Mouse (Mus musculus) forebrain, embryonic 14.5 days (tissue): Measurements from ENCODE around the gene Mtus2. TPM values are rescaled to one million over a fixed set of nuclear protein-coding genes. Genes with fewer than 3 reads are reported as not detected.

Source experiments
- ATAC-seq: fragments of 200-750 bp; cut with Nextera tagmentation; 2 replicates; pipeline ENCODE4 v1.8.0; 2017; ENCODE audit warnings: mild to moderate bottlenecking, moderate library complexity
- DNase-seq: peaks from one replicate; pipeline ENCODE4 v3.0.0-alpha.2; 2015; ENCODE audit warnings: low spot score
- H3K27ac ChIP-seq: fragments of 300-500 bp; sonication (generic); 2 replicates; pipeline ENCODE4 v1.5.1; 2014; ENCODE audit warnings: low read depth, mild to moderate bottlenecking, control low read depth, low read length, moderate library complexity
- H3K27me3 ChIP-seq: fragments of 300-500 bp; sonication (generic); replicated peaks from 2 replicates; pipeline ENCODE4 v1.6.1; 2014; ENCODE audit warnings: low read length, control low read depth, mixed read lengths; ENCODE audit not compliant: control insufficient read depth, insufficient read depth
- H3K36me3 ChIP-seq: fragments of 300-500 bp; sonication (generic); 2 replicates; pipeline ENCODE4 v1.6.1; 2014; ENCODE audit warnings: low read length, control low read depth; ENCODE audit not compliant: control insufficient read depth, insufficient read depth
- H3K4me1 ChIP-seq: fragments of 300-500 bp; sonication (generic); 2 replicates; pipeline ENCODE4 v1.6.1; 2014; ENCODE audit warnings: antibody characterized with exemption, low read length, control low read depth; ENCODE audit not compliant: control insufficient read depth, insufficient read depth
- H3K4me2 ChIP-seq: fragments of 300-500 bp; sonication (generic); 2 replicates; pipeline ENCODE4 v1.6.1; 2014; ENCODE audit warnings: mild to moderate bottlenecking, control low read depth, low read length
- H3K4me3 ChIP-seq: fragments of 300-500 bp; sonication (generic); 2 replicates; pipeline ENCODE4 v1.5.1; 2014; ENCODE audit warnings: low read depth, low read length, control low read depth
- H3K9ac ChIP-seq: fragments of 300-500 bp; sonication (generic); 2 replicates; pipeline ENCODE4 v1.6.1; 2014; ENCODE audit warnings: mild to moderate bottlenecking, low read length, control low read depth, moderate library complexity
- H3K9me3 ChIP-seq: fragments of 300-500 bp; sonication (generic); replicated peaks from 2 replicates; pipeline ENCODE4 v1.6.1; 2016; ENCODE audit warnings: low read length, control low read depth, mixed read lengths; ENCODE audit not compliant: control insufficient read depth
- WGBS: fragments of 180-500 bp; shearing (Covaris S2); extraction: QIAGEN DNeasy Blood & Tissue Kit; methylation state at CpG from one replicate; pipeline ENCODE4 v1.1.7; 2014; 5-methylcytosine and 5-hydroxymethylcytosine counted together
- polyA plus RNA-seq: library from polyadenylated mRNA; unstranded; fragments of >200 nt; fragmentation: Nextera tagmentation; extraction: Ambion mirVana; gene quantifications from 2 replicates; pipeline ENCODE4 v1.2.1, GENCODE M21; 2014

Gene Mtus2
- polyA plus RNA-seq, 1 experiment from 2014 or later: 17.0 TPM

- Histone ChIP-seq H3K9me3 (no peaks in the 10 kb centered on the region), H3K27ac (no peak overlapping the region), H3K4me2 (no peak overlapping the region), H3K9ac (no peak overlapping the region), H3K4me1 (no peaks in the 10 kb centered on the region), H3K4me3 (no peak overlapping the region), H3K27me3 (no peaks in the 10 kb centered on the region), H3K36me3 (no peaks in the 10 kb centered on the region)
- 79% methylated on average over 8 of the region's 8 CpGs for WGBS
- no peak for DNase-seq
- no peak for ATAC-seq
These were observed 321.1 kb downstream of the Mtus2 start for GRCm38 (mm10) chr5:148278233-148278632.

- Histone ChIP-seq H3K27ac (no peak overlapping the region), H3K4me2 (no peak overlapping the region), H3K9ac (no peak overlapping the region), H3K4me1 (no peaks in the 10 kb centered on the region), H3K4me3 (no peak overlapping the region), H3K27me3 (no peaks in the 10 kb centered on the region), H3K36me3 (no peaks in the 10 kb centered on the region), H3K9me3 (no peaks in the 10 kb centered on the region)
- ATAC-seq (no peak), DNase-seq (no peak)
- 90% methylated on average over 5 of the region's 5 CpGs for WGBS
These were observed 323.2 kb downstream of the Mtus2 start for GRCm38 (mm10) chr5:148280321-148280720.

GRCm38 (mm10) chr5:148282093-148282492, 325.0 kb downstream of the Mtus2 start:
- 89% methylated on average over 6 of the region's 6 CpGs for WGBS
- no peak for DNase-seq
- ATAC-seq: no peak
- Histone ChIP-seq H3K4me2 (no peak overlapping the region), H3K9me3 (no peaks in the 10 kb centered on the region), H3K9ac (no peak overlapping the region), H3K27ac (no peak overlapping the region), H3K4me1 (no peaks in the 10 kb centered on the region), H3K36me3 (no peaks in the 10 kb centered on the region), H3K27me3 (no peaks in the 10 kb centered on the region), H3K4me3 (no peak overlapping the region)

- no peak overlapping the region for H3K27ac ChIP-seq
- H3K27me3 ChIP-seq: no peaks in the 10 kb centered on the region
- H3K4me2 ChIP-seq: no peak overlapping the region
- no peak overlapping the region for H3K9ac ChIP-seq
- WGBS: 96% methylated on average over 5 of the region's 5 CpGs
- H3K4me3 ChIP-seq: no peak overlapping the region
- ATAC-seq (no peak), DNase-seq (no peak)
- H3K36me3 ChIP-seq: no peaks in the 10 kb centered on the region
- no peaks in the 10 kb centered on the region for H3K4me1 ChIP-seq
- no peaks in the 10 kb centered on the region for H3K9me3 ChIP-seq
These were observed 325.5 kb downstream of the Mtus2 start for GRCm38 (mm10) chr5:148282631-148283030.

- ATAC-seq (no peak), DNase-seq (no peak)
- Histone ChIP-seq H3K27me3 (no peaks in the 10 kb centered on the region), H3K4me1 (no peaks in the 10 kb centered on the region), H3K9me3 (no peaks in the 10 kb centered on the region), H3K9ac (no peak overlapping the region), H3K36me3 (no peaks in the 10 kb centered on the region), H3K4me3 (no peak overlapping the region), H3K27ac (no peak overlapping the region), H3K4me2 (no peak overlapping the region)
- WGBS: 87% methylated on average over 2 of the region's 2 CpGs
These were observed 326.1 kb downstream of the Mtus2 start for GRCm38 (mm10) chr5:148283177-148283576.

GRCm38 (mm10) chr5:148283584-148283983, 326.5 kb downstream of the Mtus2 start:
- DNase-seq (no peak), ATAC-seq (no peak)
- H3K36me3 ChIP-seq: no peaks in the 10 kb centered on the region
- no peak overlapping the region for H3K9ac ChIP-seq
- no peaks in the 10 kb centered on the region for H3K27me3 ChIP-seq
- H3K9me3 ChIP-seq: no peaks in the 10 kb centered on the region
- H3K4me3 ChIP-seq: no peak overlapping the region
- 84% methylated on average over 3 of the region's 3 CpGs for WGBS
- H3K4me2 ChIP-seq: no peak overlapping the region
- H3K27ac ChIP-seq: no peak overlapping the region
- no peaks in the 10 kb centered on the region for H3K4me1 ChIP-seq

GRCm38 (mm10) chr5:148287529-148287928, 330.4 kb downstream of the Mtus2 start:
- Histone ChIP-seq H3K27ac (no peak overlapping the region), H3K4me3 (no peak overlapping the region), H3K36me3 (no peaks in the 10 kb centered on the region), H3K4me2 (no peak overlapping the region), H3K9ac (no peak overlapping the region), H3K27me3 (no peaks in the 10 kb centered on the region), H3K4me1 (0 out of 2 replicates have a peak, but pooled peaks cover 3% of the 10 kb centered on the region), H3K9me3 (no peaks in the 10 kb centered on the region)
- DNase-seq (no peak), ATAC-seq (no peak)
- WGBS: 95% methylated on average over 5 of the region's 5 CpGs

- H3K4me2 ChIP-seq: no peak overlapping the region
- DNase-seq (no peak), ATAC-seq (no peak)
- no peak overlapping the region for H3K27ac ChIP-seq
- WGBS: 86% methylated on average over 18 of the region's 18 CpGs
- H3K27me3 ChIP-seq: no peaks in the 10 kb centered on the region
- no peak overlapping the region for H3K9ac ChIP-seq
- H3K4me1 ChIP-seq: 0 out of 2 replicates have a peak, but pooled peaks cover 3% of the 10 kb centered on the region
- no peaks in the 10 kb centered on the region for H3K36me3 ChIP-seq
- H3K4me3 ChIP-seq: no peak overlapping the region
- H3K9me3 ChIP-seq: no peaks in the 10 kb centered on the region
These were observed 331.7 kb downstream of the Mtus2 start for GRCm38 (mm10) chr5:148288804-148289203.

GRCm38 (mm10) chr5:148289951-148290350, 332.8 kb downstream of the Mtus2 start:
- Histone ChIP-seq H3K4me1 (0 out of 2 replicates have a peak, but pooled peaks cover 3% of the 10 kb centered on the region), H3K4me3 (no peak overlapping the region), H3K9ac (no peak overlapping the region), H3K9me3 (no peaks in the 10 kb centered on the region), H3K36me3 (no peaks in the 10 kb centered on the region), H3K27ac (peak overlapping the region; percentile 44; the same call in 1 of the 2 replicates), H3K4me2 (no peak overlapping the region), H3K27me3 (no peaks in the 10 kb centered on the region)
- 16% methylated on average over 7 of the region's 7 CpGs for WGBS
- DNase-seq: peak; percentile 62
- ATAC-seq: peak; percentile 81
